Mouse (Mus musculus) liver, embryonic 12.5 days (tissue): Measurements from ENCODE around the gene Colca2. TPM values are rescaled to one million over a fixed set of nuclear protein-coding genes. Genes with fewer than 3 reads are reported as not detected.

Source experiments
- ATAC-seq: fragments of 200-750 bp; cut with Nextera tagmentation; 2 replicates; pipeline ENCODE4 v1.8.0; 2017; ENCODE audit warnings: moderate number of reproducible peaks, mild to moderate bottlenecking, moderate library complexity
- H3K27ac ChIP-seq: fragments of 300-500 bp; sonication (generic); 2 replicates; pipeline ENCODE4 v1.5.1; 2016; ENCODE audit warnings: mild to moderate bottlenecking
- H3K27me3 ChIP-seq: fragments of 300-500 bp; sonication (generic); replicated peaks from 2 replicates; pipeline ENCODE4 v1.6.1; 2016; ENCODE audit warnings: mild to moderate bottlenecking, moderate library complexity
- H3K36me3 ChIP-seq: fragments of 300-500 bp; sonication (generic); 2 replicates; pipeline ENCODE4 v1.6.1; 2016; ENCODE audit warnings: mild to moderate bottlenecking, moderate library complexity
- H3K4me1 ChIP-seq: fragments of 300-500 bp; sonication (generic); 2 replicates; pipeline ENCODE4 v1.6.1; 2016
- H3K4me2 ChIP-seq: fragments of 300-500 bp; sonication (generic); 2 replicates; pipeline ENCODE4 v1.6.1; 2016; ENCODE audit warnings: mild to moderate bottlenecking, moderate library complexity
- H3K4me3 ChIP-seq: fragments of 300-500 bp; sonication (generic); 2 replicates; pipeline ENCODE4 v1.5.1; 2016; ENCODE audit warnings: mild to moderate bottlenecking, moderate library complexity
- H3K9ac ChIP-seq: fragments of 300-500 bp; sonication (generic); 2 replicates; pipeline ENCODE4 v1.6.1; 2016; ENCODE audit warnings: mild to moderate bottlenecking, moderate library complexity
- H3K9me3 ChIP-seq: fragments of 300-500 bp; sonication (generic); replicated peaks from 2 replicates; pipeline ENCODE4 v1.6.1; 2016; ENCODE audit warnings: mild to moderate bottlenecking, moderate library complexity
- WGBS: fragments of 180-500 bp; shearing (Covaris S2); methylation state at CpG from one replicate; pipeline ENCODE4 v1.1.7; 2016; ENCODE audit not compliant: insufficient replicate concordance; 5-methylcytosine and 5-hydroxymethylcytosine counted together
- polyA plus RNA-seq: library from polyadenylated mRNA; unstranded; fragments of >200 nt; fragmentation: Nextera tagmentation; extraction: Ambion mirVana; gene quantifications from 2 replicates; pipeline ENCODE4 v1.2.1, GENCODE M21; 2016

The Colca2 gene
- polyA plus RNA-seq, 1 experiment from 2014 or later = 0.50 TPM

- Histone ChIP-seq H3K9ac (no peak overlapping the region), H3K4me1 (no peaks in the 10 kb centered on the region), H3K4me2 (no peak overlapping the region), H3K27ac (no peak overlapping the region), H3K9me3 (no peaks in the 10 kb centered on the region), H3K36me3 (no peaks in the 10 kb centered on the region), H3K4me3 (no peak overlapping the region), H3K27me3 (no peaks in the 10 kb centered on the region)
- ATAC-seq = no peak
- WGBS = 69% methylated on average over 5 of the region's 5 CpGs
Measured at GRCm38 (mm10) chr9:51258426-51258825, 19.9 kb downstream of the Colca2 start.

DNA sequence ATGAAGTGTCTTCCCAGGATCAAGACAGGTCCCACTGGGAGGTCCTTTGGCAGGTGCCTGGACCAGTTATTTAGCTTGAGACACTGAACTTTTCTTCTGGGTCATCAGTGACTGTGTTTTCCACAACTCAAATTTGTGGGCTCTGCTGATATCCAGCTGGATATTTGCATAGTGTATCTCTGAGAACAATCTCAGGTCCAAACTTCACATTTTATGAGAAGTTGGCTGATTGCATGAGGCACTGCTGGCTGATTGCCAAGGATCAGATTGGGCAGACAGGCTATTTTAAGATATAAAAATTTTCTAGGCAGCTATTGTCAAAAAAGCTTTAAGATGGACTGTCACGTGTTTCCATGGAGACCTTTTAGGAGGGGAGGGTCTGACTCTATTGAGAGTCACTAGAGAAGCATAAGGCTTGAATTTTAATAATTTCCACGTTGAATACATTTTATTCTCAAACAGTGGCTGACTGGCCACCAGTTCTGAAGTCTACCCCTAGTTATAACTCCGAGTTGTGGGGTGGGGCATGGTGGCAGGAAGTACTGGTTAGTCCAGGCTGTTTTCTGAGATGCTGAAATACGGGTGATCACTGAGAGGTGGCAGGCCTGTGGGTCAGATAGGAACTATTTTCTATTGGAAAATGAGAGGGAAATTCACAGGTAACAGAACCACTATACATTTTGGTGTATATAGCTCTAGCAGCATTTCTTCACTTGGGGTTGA lies 21.4 kb downstream of the Colca2 start:
- Histone ChIP-seq H3K36me3 (no peaks in the 10 kb centered on the region), H3K9ac (no peak overlapping the region), H3K27me3 (no peaks in the 10 kb centered on the region), H3K4me1 (no peaks in the 10 kb centered on the region), H3K4me3 (no peak overlapping the region), H3K9me3 (no peaks in the 10 kb centered on the region), H3K27ac (no peak overlapping the region), H3K4me2 (no peak overlapping the region)
- WGBS = 41% methylated on average over 4 of the region's 4 CpGs
- no peak for ATAC-seq

DNA sequence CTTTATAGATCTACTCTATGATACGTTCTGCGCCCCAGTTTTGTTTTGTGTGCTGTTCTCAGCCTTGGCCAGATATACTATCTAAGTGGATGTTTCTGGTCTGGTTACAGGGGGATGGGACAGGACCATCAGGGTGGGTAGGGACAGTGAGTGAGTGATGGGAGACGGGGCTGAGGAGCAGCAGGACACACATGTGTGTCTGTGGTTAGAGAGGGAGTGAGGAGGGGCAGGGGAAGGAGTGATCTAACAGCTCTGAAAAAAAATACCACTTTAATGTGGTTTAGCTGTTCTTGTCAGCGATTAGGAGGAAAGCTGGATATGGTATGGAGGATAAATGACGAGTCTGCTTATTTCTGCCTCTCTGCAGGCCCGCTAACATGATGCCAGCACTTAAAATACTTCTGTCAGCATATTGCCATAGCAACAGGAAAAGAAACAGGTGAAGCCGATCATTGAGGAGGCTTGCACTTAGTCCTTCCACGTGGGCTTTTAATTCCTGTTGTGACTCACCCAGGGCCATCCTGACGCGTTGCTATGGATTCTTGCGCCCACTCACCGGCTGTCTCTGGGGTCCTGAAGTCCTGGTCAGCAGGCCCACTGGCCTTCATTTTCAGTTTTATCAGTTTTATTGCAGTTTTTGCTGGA lies 39.5 kb downstream of the Colca2 start:
- no peak overlapping the region for H3K9ac ChIP-seq
- no peaks in the 10 kb centered on the region for H3K4me1 ChIP-seq
- H3K9me3 ChIP-seq = no peaks in the 10 kb centered on the region
- no peaks in the 10 kb centered on the region for H3K36me3 ChIP-seq
- no peak overlapping the region for H3K4me2 ChIP-seq
- ATAC-seq = no peak
- H3K4me3 ChIP-seq = no peak overlapping the region
- H3K27ac ChIP-seq = no peak overlapping the region
- 38% methylated on average over 12 of the region's 12 CpGs for WGBS
- no peaks in the 10 kb centered on the region for H3K27me3 ChIP-seq

DNA sequence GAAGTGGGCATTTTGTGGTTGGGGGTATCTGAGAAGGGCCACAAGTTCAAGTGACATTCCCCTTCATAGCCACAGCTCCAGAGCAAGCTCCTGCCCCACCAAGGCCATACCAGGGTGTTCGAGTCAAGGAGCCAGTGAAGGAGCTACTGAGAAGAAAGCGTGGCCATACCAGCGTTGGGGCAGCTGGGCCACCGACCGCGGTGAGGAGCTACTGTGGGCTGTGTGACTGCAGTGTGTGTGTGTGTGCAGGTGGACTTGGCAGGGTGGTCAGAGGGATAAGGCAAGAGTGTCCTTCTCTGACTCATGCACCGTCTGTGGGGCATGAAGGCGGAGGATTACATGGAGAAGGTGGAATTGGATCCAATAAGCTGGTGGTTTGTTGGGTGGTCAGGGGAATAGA lies 46.2 kb downstream of the Colca2 start:
- H3K27me3 ChIP-seq = no peaks in the 10 kb centered on the region
- H3K4me2 ChIP-seq = no peak overlapping the region
- H3K36me3 ChIP-seq = no peaks in the 10 kb centered on the region
- no peak overlapping the region for H3K27ac ChIP-seq
- H3K4me1 ChIP-seq = no peaks in the 10 kb centered on the region
- no peak overlapping the region for H3K4me3 ChIP-seq
- no peaks in the 10 kb centered on the region for H3K9me3 ChIP-seq
- 82% methylated on average over 8 of the region's 8 CpGs for WGBS
- no peak for ATAC-seq
- H3K9ac ChIP-seq = no peak overlapping the region

DNA sequence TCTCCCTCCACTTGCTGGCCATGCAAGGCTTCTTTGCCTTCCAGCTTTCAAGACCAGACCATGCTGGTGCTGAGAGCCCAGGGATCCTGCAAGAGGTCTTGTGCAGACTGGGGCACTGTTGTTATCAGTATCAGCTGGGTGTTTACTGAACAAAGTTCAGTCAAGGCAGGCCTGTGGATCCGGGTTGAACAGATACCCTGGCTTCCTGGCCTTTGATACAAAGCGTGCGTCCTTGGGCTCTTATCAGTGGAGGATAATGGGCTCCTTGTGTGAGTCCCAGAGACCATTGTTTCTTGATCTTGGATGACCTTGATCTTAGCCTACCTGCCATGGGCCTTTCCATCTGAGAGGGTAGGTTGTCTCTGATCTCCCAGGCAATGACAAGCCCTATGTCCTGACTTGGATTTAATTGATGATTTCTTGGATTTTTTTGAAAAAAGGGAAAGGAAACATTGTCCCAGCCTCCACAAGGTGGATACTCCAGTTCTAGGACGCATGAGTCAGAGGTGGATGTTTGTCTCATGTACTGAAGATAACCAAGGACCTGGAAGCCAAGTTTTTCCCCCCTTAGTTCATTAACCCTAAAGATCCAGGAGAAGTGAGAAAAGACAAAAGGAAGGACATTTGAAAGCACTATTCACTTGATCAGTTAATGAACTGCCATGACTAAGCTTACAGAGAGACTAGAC lies 47.5 kb downstream of the Colca2 start:
- no peak overlapping the region for H3K4me3 ChIP-seq
- no peaks in the 10 kb centered on the region for H3K9me3 ChIP-seq
- H3K27ac ChIP-seq = no peak overlapping the region
- 23% methylated on average over 4 of the region's 4 CpGs for WGBS
- H3K9ac ChIP-seq = no peak overlapping the region
- H3K27me3 ChIP-seq = no peaks in the 10 kb centered on the region
- no peak for ATAC-seq
- H3K36me3 ChIP-seq = no peaks in the 10 kb centered on the region
- H3K4me2 ChIP-seq = no peak overlapping the region
- H3K4me1 ChIP-seq = no peaks in the 10 kb centered on the region

GRCm38 (mm10) chr9:51225636-51226166 lies 52.7 kb downstream of the Colca2 start:
- H3K4me3 ChIP-seq = no peak overlapping the region
- ATAC-seq = no peak
- WGBS = 69% methylated on average over 5 of the region's 5 CpGs

More at GRCm38 (mm10) chr9:51225636-51226166, 52.7 kb downstream of the Colca2 start:
- H3K4me1 ChIP-seq = no peaks in the 10 kb centered on the region
- H3K27ac ChIP-seq = no peak overlapping the region
- no peaks in the 10 kb centered on the region for H3K36me3 ChIP-seq
- H3K9me3 ChIP-seq = no peaks in the 10 kb centered on the region
- H3K4me2 ChIP-seq = no peak overlapping the region
- H3K27me3 ChIP-seq = no peaks in the 10 kb centered on the region
- H3K9ac ChIP-seq = no peak overlapping the region

Other genes with a start within 250 kb of the Colca2 start
- gene Btg4, start 217.7 kb downstream of the Colca2 start, polyA plus RNA-seq = not detected in 2 replicates
- gene Layn, start 201.5 kb downstream of the Colca2 start, polyA plus RNA-seq = 2.2 and 2.6 TPM in 2 replicates
- not detected in 2 replicates for gene 4833427G06Rik, start 176.5 kb downstream of the Colca2 start, polyA plus RNA-seq
- 0.02 and 0.04 TPM in 2 replicates for gene Gm32742, start 113.1 kb downstream of the Colca2 start, polyA plus RNA-seq
- 0.05 TPM in 1 of 2 replicates, not detected in the other for gene Pou2af1, start 64.9 kb downstream of the Colca2 start, polyA plus RNA-seq
- gene 1810046K07Rik, start 50.3 kb upstream of the Colca2 start, polyA plus RNA-seq = not detected in 2 replicates